Mouse (Mus musculus): ENCODE results near the gene Olfml2a. TPM values are rescaled to one million over a fixed set of nuclear protein-coding genes. Genes with fewer than 3 reads are reported as not detected.
A peak's percentile ranks its signal among the peaks of the same experiment; 100 is the strongest.

The Olfml2a gene
- polyA plus RNA-seq, 1 experiment from 2014 or later = 2.1 TPM

DNA sequence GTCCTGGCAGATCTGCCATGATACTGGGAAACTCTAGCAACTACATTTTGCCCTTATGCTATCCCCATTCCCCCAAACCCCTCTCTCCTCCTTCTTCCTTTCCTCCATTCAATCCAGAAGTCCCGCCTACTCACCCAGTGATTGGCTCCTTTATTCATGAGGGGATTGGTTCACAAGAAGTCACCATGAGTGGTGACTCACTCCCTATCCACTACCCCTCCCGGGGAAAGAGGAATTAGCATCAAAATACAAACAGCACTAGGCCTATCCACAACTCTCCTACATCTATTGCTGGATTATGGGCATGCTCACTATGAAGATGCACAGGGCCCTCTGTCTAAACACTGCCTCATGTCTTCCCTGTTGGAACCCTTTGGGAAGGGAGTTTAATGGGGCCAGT is 12.2 kb downstream of the Olfml2a start:
- ATAC-seq (replicated peaks; ENCODE audit: insufficient number of reproducible peaks, low FRiP score, low TSS enrichment) = no peak
- no peak overlapping the region for H3K9ac ChIP-seq (ENCODE audit: low read depth, low read length)
- H3K27me3 ChIP-seq (ENCODE audit: control insufficient read depth, insufficient read depth, low read length) = no peaks in the 10 kb centered on the region
- no peaks in the 10 kb centered on the region for H3K9me3 ChIP-seq (replicated peaks; ENCODE audit: control insufficient read depth, low read length)
- no peaks in the 10 kb centered on the region for H3K36me3 ChIP-seq (ENCODE audit: control insufficient read depth, insufficient read depth, low read length)
- H3K27ac ChIP-seq (ENCODE audit: low read depth, low read length) = no peak overlapping the region
- WGBS (ENCODE audit: insufficient replicate concordance) = 48% methylated on average over 2 of the region's 2 CpGs
- H3K4me2 ChIP-seq = no peak overlapping the region
- no peaks in the 10 kb centered on the region for H3K4me1 ChIP-seq (ENCODE audit: control insufficient read depth, insufficient read depth, low read length)
- no peak overlapping the region for H3K4me3 ChIP-seq (ENCODE audit: low read depth, low read length)

DNA sequence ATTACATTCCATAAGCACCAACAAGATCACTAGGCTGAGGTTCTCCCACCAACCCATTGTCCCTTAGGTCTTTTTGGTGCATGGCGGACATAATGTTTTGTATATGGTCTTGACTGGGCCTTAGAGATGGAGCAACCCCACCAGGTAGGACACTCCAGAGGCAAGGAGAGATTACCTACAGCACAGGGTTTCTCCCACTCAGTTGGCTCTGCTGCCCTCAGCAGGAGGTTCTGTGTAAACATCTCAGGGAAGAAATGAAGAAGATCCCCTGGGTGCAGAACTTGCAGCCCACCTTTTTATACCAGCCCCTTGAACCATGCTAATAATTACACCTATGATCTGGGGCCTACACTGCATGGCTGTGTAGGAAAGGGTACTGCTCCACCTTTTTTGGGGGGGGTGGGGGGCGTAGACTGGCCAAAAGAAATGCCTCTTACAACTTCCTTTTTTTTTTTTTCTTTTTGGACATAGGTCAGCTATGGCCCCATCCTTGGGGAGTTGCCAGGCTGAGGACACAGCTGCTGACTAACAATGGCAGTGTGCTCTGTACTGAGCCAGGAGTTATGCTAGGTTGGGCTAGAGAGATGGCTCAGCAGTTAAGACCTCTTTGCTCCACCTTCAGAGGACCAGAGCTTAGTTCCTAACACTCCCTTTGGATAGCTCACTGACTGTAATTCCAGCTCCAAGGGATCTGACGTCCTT is 12.8 kb downstream of the Olfml2a start:
- no peak for ATAC-seq (replicated peaks; ENCODE audit: insufficient number of reproducible peaks, low FRiP score, low TSS enrichment)

DNA sequence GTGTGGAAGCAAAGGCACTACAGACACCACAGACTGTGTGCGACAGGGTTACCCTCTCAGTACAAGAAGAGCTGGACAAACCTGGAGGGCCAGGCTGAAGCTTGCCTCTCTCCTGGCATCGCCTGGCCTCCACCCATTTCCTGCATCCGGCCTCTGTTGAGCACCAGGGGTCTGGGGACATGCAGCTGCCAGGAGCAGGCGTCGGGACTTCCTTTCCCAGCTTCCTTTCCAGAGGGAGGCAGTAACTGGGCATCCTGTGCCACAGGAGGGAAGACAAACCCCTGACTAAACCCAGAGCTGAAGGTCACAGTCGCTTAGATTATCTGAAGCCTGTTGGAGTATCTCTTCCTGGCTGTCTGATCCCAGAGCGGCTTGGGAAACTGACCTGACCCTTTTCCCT is 15.8 kb downstream of the Olfml2a start:
- ATAC-seq (replicated peaks; ENCODE audit: insufficient number of reproducible peaks, low FRiP score, low TSS enrichment) = no peak; the same call in 1 of the 2 replicates
- WGBS (ENCODE audit: insufficient replicate concordance) = 46% methylated on average over 7 of the region's 7 CpGs

More for the DNA sequence above, 12.8 kb downstream of the Olfml2a start:
- Histone ChIP-seq H3K27me3 (ENCODE audit: control insufficient read depth, insufficient read depth, low read length) (no peaks in the 10 kb centered on the region), H3K9me3 (replicated peaks; ENCODE audit: control insufficient read depth, low read length) (no peaks in the 10 kb centered on the region), H3K36me3 (ENCODE audit: control insufficient read depth, insufficient read depth, low read length) (no peaks in the 10 kb centered on the region), H3K27ac (ENCODE audit: low read depth, low read length) (no peak overlapping the region), H3K9ac (ENCODE audit: low read depth, low read length) (no peak overlapping the region), H3K4me2 (no peak overlapping the region), H3K4me3 (ENCODE audit: low read depth, low read length) (no peak overlapping the region), H3K4me1 (ENCODE audit: control insufficient read depth, insufficient read depth, low read length) (no peaks in the 10 kb centered on the region)
- 65% methylated on average over 3 of the region's 3 CpGs for WGBS (ENCODE audit: insufficient replicate concordance)

GRCm38 (mm10) chr2:38950281-38950719 is 18.5 kb downstream of the Olfml2a start:
- Histone ChIP-seq H3K27me3 (ENCODE audit: control insufficient read depth, insufficient read depth, low read length) (no peaks in the 10 kb centered on the region), H3K4me2 (no peak overlapping the region), H3K27ac (ENCODE audit: low read depth, low read length) (no peak overlapping the region), H3K4me1 (ENCODE audit: control insufficient read depth, insufficient read depth, low read length) (0 out of 2 replicates have a peak, but pooled peaks cover 3% of the 10 kb centered on the region), H3K4me3 (ENCODE audit: low read depth, low read length) (no peak overlapping the region), H3K9me3 (replicated peaks; ENCODE audit: control insufficient read depth, low read length) (no peaks in the 10 kb centered on the region), H3K36me3 (ENCODE audit: control insufficient read depth, insufficient read depth, low read length) (no peaks in the 10 kb centered on the region), H3K9ac (ENCODE audit: low read depth, low read length) (no peak overlapping the region)
- ATAC-seq (replicated peaks; ENCODE audit: insufficient number of reproducible peaks, low FRiP score, low TSS enrichment) = peak; percentile 55
- WGBS (ENCODE audit: insufficient replicate concordance) = 40% methylated on average over 7 of the region's 7 CpGs

More for the DNA sequence above, 15.8 kb downstream of the Olfml2a start:
- H3K4me1 ChIP-seq (ENCODE audit: control insufficient read depth, insufficient read depth, low read length) = 0 out of 2 replicates have a peak, but pooled peaks cover 3% of the 10 kb centered on the region
- no peak overlapping the region for H3K4me3 ChIP-seq (ENCODE audit: low read depth, low read length)
- 0 out of 2 replicates have a peak overlapping the region, but pooled peaks have one; percentile 13 for H3K27ac ChIP-seq (ENCODE audit: low read depth, low read length)
- no peaks in the 10 kb centered on the region for H3K27me3 ChIP-seq (ENCODE audit: control insufficient read depth, insufficient read depth, low read length)
- no peaks in the 10 kb centered on the region for H3K9me3 ChIP-seq (replicated peaks; ENCODE audit: control insufficient read depth, low read length)
- H3K36me3 ChIP-seq (ENCODE audit: control insufficient read depth, insufficient read depth, low read length) = no peaks in the 10 kb centered on the region
- no peak overlapping the region for H3K9ac ChIP-seq (ENCODE audit: low read depth, low read length)
- no peak overlapping the region for H3K4me2 ChIP-seq

GRCm38 (mm10) chr2:38953152-38953883 is 21.5 kb downstream of the Olfml2a start:
- Histone ChIP-seq H3K27me3 (ENCODE audit: control insufficient read depth, insufficient read depth, low read length) (no peaks in the 10 kb centered on the region), H3K4me2 (no peak overlapping the region), H3K36me3 (ENCODE audit: control insufficient read depth, insufficient read depth, low read length) (no peaks in the 10 kb centered on the region), H3K27ac (ENCODE audit: low read depth, low read length) (no peak overlapping the region), H3K9ac (ENCODE audit: low read depth, low read length) (no peak overlapping the region), H3K4me1 (ENCODE audit: control insufficient read depth, insufficient read depth, low read length) (0 out of 2 replicates have a peak, but pooled peaks cover 3% of the 10 kb centered on the region), H3K4me3 (ENCODE audit: low read depth, low read length) (no peak overlapping the region), H3K9me3 (replicated peaks; ENCODE audit: control insufficient read depth, low read length) (no peaks in the 10 kb centered on the region)
- WGBS (ENCODE audit: insufficient replicate concordance) = 62% methylated on average over 5 of the region's 5 CpGs
- no peak for ATAC-seq (replicated peaks; ENCODE audit: insufficient number of reproducible peaks, low FRiP score, low TSS enrichment)

- H3K9me3 ChIP-seq (replicated peaks; ENCODE audit: control insufficient read depth, low read length) = no peaks in the 10 kb centered on the region
- no peak overlapping the region for H3K4me3 ChIP-seq (ENCODE audit: low read depth, low read length)
- ATAC-seq (replicated peaks; ENCODE audit: insufficient number of reproducible peaks, low FRiP score, low TSS enrichment) = no peak
- H3K27me3 ChIP-seq (ENCODE audit: control insufficient read depth, insufficient read depth, low read length) = no peaks in the 10 kb centered on the region
- no peak overlapping the region for H3K27ac ChIP-seq (ENCODE audit: low read depth, low read length)
- no peak overlapping the region for H3K4me2 ChIP-seq
- no peak overlapping the region for H3K9ac ChIP-seq (ENCODE audit: low read depth, low read length)
- 66% methylated on average over 2 of the region's 2 CpGs for WGBS (ENCODE audit: insufficient replicate concordance)
- no peaks in the 10 kb centered on the region for H3K36me3 ChIP-seq (ENCODE audit: control insufficient read depth, insufficient read depth, low read length)
- no peaks in the 10 kb centered on the region for H3K4me1 ChIP-seq (ENCODE audit: control insufficient read depth, insufficient read depth, low read length)
These were observed 24.3 kb downstream of the Olfml2a start for GRCm38 (mm10) chr2:38956062-38956461.

GRCm38 (mm10) chr2:38957671-38958223 is 26.0 kb downstream of the Olfml2a start:
- ATAC-seq (replicated peaks; ENCODE audit: insufficient number of reproducible peaks, low FRiP score, low TSS enrichment) = no peak
- no peak overlapping the region for H3K27ac ChIP-seq (ENCODE audit: low read depth, low read length)
- H3K36me3 ChIP-seq (ENCODE audit: control insufficient read depth, insufficient read depth, low read length) = no peaks in the 10 kb centered on the region
- no peak overlapping the region for H3K9ac ChIP-seq (ENCODE audit: low read depth, low read length)
- no peak overlapping the region for H3K4me3 ChIP-seq (ENCODE audit: low read depth, low read length)
- H3K4me2 ChIP-seq = no peak overlapping the region
- WGBS (ENCODE audit: insufficient replicate concordance) = 61% methylated on average over 5 of the region's 5 CpGs
- H3K9me3 ChIP-seq (replicated peaks; ENCODE audit: control insufficient read depth, low read length) = no peaks in the 10 kb centered on the region
- no peaks in the 10 kb centered on the region for H3K4me1 ChIP-seq (ENCODE audit: control insufficient read depth, insufficient read depth, low read length)
- H3K27me3 ChIP-seq (ENCODE audit: control insufficient read depth, insufficient read depth, low read length) = no peaks in the 10 kb centered on the region

GRCm38 (mm10) chr2:38964198-38964597 is 32.4 kb downstream of the Olfml2a start:
- H3K4me1 ChIP-seq (ENCODE audit: control insufficient read depth, insufficient read depth, low read length) = no peaks in the 10 kb centered on the region
- H3K9ac ChIP-seq (ENCODE audit: low read depth, low read length) = no peak overlapping the region
- H3K4me2 ChIP-seq = no peak overlapping the region
- H3K9me3 ChIP-seq (replicated peaks; ENCODE audit: control insufficient read depth, low read length) = no peaks in the 10 kb centered on the region
- no peak overlapping the region for H3K4me3 ChIP-seq (ENCODE audit: low read depth, low read length)
- 42% methylated on average over 4 of the region's 4 CpGs for WGBS (ENCODE audit: insufficient replicate concordance)
- H3K36me3 ChIP-seq (ENCODE audit: control insufficient read depth, insufficient read depth, low read length) = no peaks in the 10 kb centered on the region
- H3K27me3 ChIP-seq (ENCODE audit: control insufficient read depth, insufficient read depth, low read length) = no peaks in the 10 kb centered on the region
- ATAC-seq (replicated peaks; ENCODE audit: insufficient number of reproducible peaks, low FRiP score, low TSS enrichment) = no peak
- H3K27ac ChIP-seq (ENCODE audit: low read depth, low read length) = no peak overlapping the region

Measured in heart, embryonic 11.5 days (tissue).